ENCODE assay signal across 10 mouse cellular contexts in the genomic region with DNA sequence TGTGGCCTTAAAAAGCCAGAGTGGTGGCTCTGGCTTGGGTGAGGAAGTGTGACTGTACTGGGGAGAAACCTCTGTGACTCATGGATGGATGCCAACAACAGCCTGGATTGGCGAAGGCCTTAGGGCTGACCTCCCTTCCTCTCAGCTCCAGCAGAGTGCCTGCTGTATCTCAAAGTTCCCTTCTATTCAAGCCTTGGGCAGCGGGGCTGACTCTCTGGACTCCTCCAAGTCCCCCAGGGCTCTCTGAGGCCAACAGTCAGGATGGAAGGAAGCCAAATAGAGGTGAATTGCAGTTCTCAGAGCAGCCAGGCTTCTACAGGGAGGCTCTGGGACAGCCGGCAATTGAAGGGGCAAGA.
DNase-seq lines count a peak whose midpoint lies in the region; ATAC-seq and TF ChIP-seq lines count a peak whose summit lies in the region.
"Had no signal": no experiment of that assay in that cellular context is flagged by ENCODE, and none has a peak within 500 bp of the region (broad histone marks: within the 10 kb centered on the region; RNA-seq: fewer than 3 reads in every experiment).

No protein-coding gene starts in this region.

- H3K4me2 ChIP-seq in embryonic facial prominence, embryonic 12.5 days (replicated peaks): no peak overlapping the region
- H3K4me2 ChIP-seq in lung, postnatal 0 days (replicated peaks; ENCODE audit: low read depth, low read length): no peak overlapping the region
- H3K4me2 ChIP-seq: limb, embryonic 13.5 days had no signal

- WGBS in embryonic facial prominence, embryonic 12.5 days: 81% methylated on average over 3 of the region's 3 CpGs
- 93% methylated on average over 3 of the region's 3 CpGs for WGBS in embryonic facial prominence, embryonic 10.5 days
- 61% methylated on average over 3 of the region's 3 CpGs for WGBS in lung, postnatal 0 days

- H3K36me3 ChIP-seq in embryonic facial prominence, embryonic 12.5 days: no peaks in the 10 kb centered on the region
- H3K36me3 ChIP-seq in embryonic facial prominence, embryonic 10.5 days (replicated peaks): no peaks in the 10 kb centered on the region
- no peaks in the 10 kb centered on the region for H3K36me3 ChIP-seq in lung, postnatal 0 days (ENCODE audit: insufficient read depth, low read length)
- H3K36me3 ChIP-seq: limb, embryonic 13.5 days had no signal

- H3K27me3 ChIP-seq in embryonic facial prominence, embryonic 12.5 days: no peaks in the 10 kb centered on the region
- no peaks in the 10 kb centered on the region for H3K27me3 ChIP-seq in embryonic facial prominence, embryonic 10.5 days (replicated peaks; ENCODE audit: low read depth, poor library complexity, severe bottlenecking)
- H3K27me3 ChIP-seq in lung, postnatal 0 days (replicated peaks; ENCODE audit: insufficient read depth, low read length): no peaks in the 10 kb centered on the region
- H3K27me3 ChIP-seq: limb, embryonic 13.5 days had no signal

- DNase-seq in embryonic facial prominence, embryonic 10.5 days (ENCODE audit: low spot score): no peak
- peak; percentile 59 to 65 for DNase-seq in adrenal gland, postnatal 36 days
- DNase-seq in heart, postnatal 10 days: peak; percentile 50 to 53
- no peak for DNase-seq in lung, postnatal 0 days (ENCODE audit: low spot score)
- no peak for DNase-seq in testis, postnatal 10 days (ENCODE audit: low spot score)
- no peak for DNase-seq in embryo, embryonic 9.5 days (ENCODE audit: extremely low spot score)
- no peak for DNase-seq in testis, postnatal 14 days (ENCODE audit: low spot score)
- DNase-seq: thymus, postnatal 4 days had no signal

- ATAC-seq in embryonic facial prominence, embryonic 12.5 days (ENCODE audit: insufficient number of reproducible peaks, insufficient read depth, low FRiP score, low TSS enrichment): 0 out of 2 replicates have a peak, but pooled peaks have one; percentile 10
- peak; percentile 26; the same call in 1 of the 2 replicates for ATAC-seq in lung, postnatal 0 days

- H3K9me3 ChIP-seq in embryonic facial prominence, embryonic 12.5 days: peaks cover 24% of the 10 kb centered on the region
- peaks cover 37% of the 10 kb centered on the region for H3K9me3 ChIP-seq in embryonic facial prominence, embryonic 10.5 days
- H3K9me3 ChIP-seq in lung, postnatal 0 days (ENCODE audit: low read length): peaks cover 6% of the 10 kb centered on the region

- no peaks in the 10 kb centered on the region for H3K4me1 ChIP-seq in embryonic facial prominence, embryonic 12.5 days
- peaks cover 24% of the 10 kb centered on the region for H3K4me1 ChIP-seq in embryonic facial prominence, embryonic 10.5 days
- no peaks in the 10 kb centered on the region for H3K4me1 ChIP-seq in lung, postnatal 0 days (ENCODE audit: insufficient read depth, low read depth, low read length)

- H3K4me3 ChIP-seq in embryonic facial prominence, embryonic 12.5 days: no peak overlapping the region
- no peak overlapping the region for H3K4me3 ChIP-seq in embryonic facial prominence, embryonic 10.5 days
- no peak overlapping the region for H3K4me3 ChIP-seq in lung, postnatal 0 days (ENCODE audit: low read depth, low read length)
- H3K4me3 ChIP-seq: limb, embryonic 13.5 days had no signal

- H3K9ac ChIP-seq in embryonic facial prominence, embryonic 12.5 days: no peak overlapping the region
- no peak overlapping the region for H3K9ac ChIP-seq in lung, postnatal 0 days (replicated peaks; ENCODE audit: low read depth)
- H3K9ac ChIP-seq: limb, embryonic 13.5 days had no signal

- TF ChIP-seq CTCF in lung, postnatal 0 days (IDR thresholded peaks at IDR 0.05): no peak

- H3K27ac ChIP-seq in embryonic facial prominence, embryonic 12.5 days: no peak overlapping the region
- no peak overlapping the region for H3K27ac ChIP-seq in embryonic facial prominence, embryonic 10.5 days (replicated peaks)
- H3K27ac ChIP-seq in lung, postnatal 0 days (ENCODE audit: low read length): no peak overlapping the region
- H3K27ac ChIP-seq: limb, embryonic 13.5 days had no signal

- intact Hi-C loops in heart, postnatal 10 days (cut with DNase I): no loop called here

- TF ChIP-seq EP300 in lung, postnatal 0 days (IDR thresholded peaks at IDR 0.05): no peak

Comparison
In these comparisons a context has a peak if more than half of its experiments do, and no peak if none do; other contexts are left out.
1. DNase-seq: peak in adrenal gland, postnatal 36 days (2 of 2) and heart, postnatal 10 days (2 of 2); none in embryonic facial prominence, embryonic 10.5 days (single experiment), lung, postnatal 0 days (single experiment), testis, postnatal 10 days (single experiment), embryo, embryonic 9.5 days (single experiment) and testis, postnatal 14 days (single experiment).